Mouse (Mus musculus) adipocyte (in vitro differentiated cells): Measurements from ENCODE around the gene Nos1.
A peak's percentile ranks its signal among the peaks of the same experiment; 100 is the strongest.

ENCODE experiments used
- DNase-seq: peaks from one replicate; pipeline ENCODE4 v3.0.0-alpha.2; 2016; ENCODE audit warnings: low spot score

The Nos1 gene

GRCm38 (mm10) chr5:117898055-117898806, 117.4 kb downstream of the Nos1 start:
- DNase-seq: no peak

DNA sequence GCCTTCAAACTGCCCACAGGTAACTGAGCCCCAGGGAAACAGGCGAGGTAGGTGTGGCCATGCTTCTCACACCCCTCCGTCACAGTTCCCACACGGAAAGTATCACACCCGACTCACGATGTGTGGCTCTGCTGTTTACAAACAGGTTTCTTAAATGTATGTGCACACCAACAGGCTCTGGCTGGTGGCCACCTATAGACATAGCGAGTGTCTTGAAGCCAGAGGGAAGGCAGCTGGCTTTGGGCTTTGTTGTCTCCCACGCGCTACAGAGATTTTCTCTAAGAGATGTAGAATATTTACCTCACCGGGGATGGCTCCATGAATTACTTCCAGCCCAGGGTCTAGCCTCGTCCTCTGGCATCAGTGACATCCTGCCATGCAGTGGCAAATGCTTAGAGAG, 118.5 kb downstream of the Nos1 start:
- no peak for DNase-seq

GRCm38 (mm10) chr5:117900921-117901705, 120.3 kb downstream of the Nos1 start:
- no peak for DNase-seq

- DNase-seq: no peak
Observed at GRCm38 (mm10) chr5:117903534-117903933, 122.7 kb downstream of the Nos1 start.

DNA sequence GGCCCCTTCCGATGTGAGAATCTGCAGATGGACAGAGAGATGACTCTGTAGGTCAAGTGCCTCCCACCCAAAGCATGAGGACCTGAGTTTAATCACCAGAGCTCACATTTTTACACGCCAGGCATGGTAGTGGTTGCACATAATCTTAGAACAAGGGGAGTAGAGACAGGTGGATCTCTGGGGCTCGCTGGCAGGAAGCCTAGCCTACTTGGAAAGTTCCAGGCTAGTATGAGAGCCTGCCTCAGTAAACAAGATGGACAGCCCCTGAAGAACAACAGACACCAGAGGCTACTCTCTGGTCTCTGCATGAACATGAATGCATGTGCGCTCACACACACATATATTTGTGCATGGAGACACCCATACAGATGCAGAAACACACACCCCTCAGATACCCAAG, 124.9 kb downstream of the Nos1 start:
- DNase-seq: no peak

- DNase-seq: no peak
Observed at GRCm38 (mm10) chr5:117909524-117909923, 128.7 kb downstream of the Nos1 start.

DNA sequence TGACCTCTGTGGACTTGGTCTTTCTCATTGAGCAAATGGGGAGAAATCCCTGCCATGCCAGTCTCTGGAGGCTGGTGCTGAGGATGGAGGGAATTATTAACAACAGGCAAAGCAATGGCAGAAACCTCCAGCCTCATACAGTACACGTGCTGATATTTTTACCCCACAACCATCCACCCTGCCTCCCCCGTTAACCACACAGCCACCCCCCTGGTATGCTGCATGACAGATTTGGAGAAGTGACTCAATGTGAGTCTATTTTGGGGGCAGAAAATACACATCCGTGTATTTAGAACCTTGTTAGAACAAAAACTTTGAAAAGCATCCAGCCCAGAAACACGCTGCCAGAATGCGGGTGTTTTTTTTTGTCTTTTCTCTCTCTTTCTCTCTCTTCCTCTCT, 135.5 kb downstream of the Nos1 start:
- DNase-seq: no peak

GRCm38 (mm10) chr5:117916906-117917305, 136.1 kb downstream of the Nos1 start:
- no peak for DNase-seq

DNA sequence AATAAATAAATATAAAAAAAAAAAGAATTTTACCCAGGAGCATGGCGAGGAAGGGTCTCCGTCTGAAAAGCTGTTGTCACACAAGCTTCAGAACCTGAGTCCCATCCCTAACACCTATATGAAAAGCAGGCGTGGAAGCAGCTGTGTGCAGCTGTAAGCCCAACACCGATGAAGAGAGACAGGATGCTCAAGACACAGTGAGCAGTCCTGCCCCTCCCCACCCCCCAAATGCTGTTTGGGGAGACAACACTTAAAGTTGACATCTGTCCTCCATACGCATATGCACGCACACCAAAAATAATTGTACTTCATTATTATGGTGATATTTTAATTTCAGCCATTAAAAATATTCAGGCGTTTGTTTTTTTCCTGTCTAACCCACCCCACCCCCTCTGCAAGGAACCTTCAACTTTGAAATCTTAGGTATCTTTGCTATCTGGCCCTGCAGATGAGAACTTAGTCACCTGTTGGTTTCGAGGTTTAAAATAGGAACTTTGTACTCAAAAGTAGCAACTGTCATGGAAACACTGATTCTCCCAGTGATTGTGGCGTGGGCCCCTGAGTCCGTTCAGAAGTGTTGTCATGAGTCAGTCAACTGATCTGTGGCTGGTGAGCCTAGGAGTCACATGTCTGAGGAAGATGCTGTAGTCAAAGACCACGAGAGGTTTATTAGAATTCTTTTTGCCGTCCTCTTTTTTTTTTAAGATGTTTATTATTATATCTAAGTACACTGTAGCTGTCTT, 141.1 kb downstream of the Nos1 start:
- no peak for DNase-seq

DNA sequence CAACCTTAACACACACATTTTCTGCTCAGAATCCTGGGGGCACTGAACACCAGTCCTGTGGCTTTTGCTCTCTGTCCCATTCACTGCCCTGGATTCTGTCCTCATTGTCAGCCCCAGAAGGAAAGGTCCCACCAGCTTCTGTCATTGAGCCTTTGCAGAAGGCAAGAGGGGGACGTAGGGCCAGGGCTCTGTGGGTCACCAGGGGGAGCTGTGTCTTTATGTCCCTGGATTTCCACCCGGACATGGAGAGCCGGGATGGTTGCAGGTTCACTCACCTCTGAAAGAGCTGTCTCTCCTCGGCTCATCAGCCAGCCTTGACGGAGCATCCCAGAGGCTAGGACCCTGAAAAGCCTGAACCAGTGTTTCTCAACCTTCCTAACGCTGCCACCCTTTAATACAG, 142.9 kb downstream of the Nos1 start:
- no peak for DNase-seq

DNA sequence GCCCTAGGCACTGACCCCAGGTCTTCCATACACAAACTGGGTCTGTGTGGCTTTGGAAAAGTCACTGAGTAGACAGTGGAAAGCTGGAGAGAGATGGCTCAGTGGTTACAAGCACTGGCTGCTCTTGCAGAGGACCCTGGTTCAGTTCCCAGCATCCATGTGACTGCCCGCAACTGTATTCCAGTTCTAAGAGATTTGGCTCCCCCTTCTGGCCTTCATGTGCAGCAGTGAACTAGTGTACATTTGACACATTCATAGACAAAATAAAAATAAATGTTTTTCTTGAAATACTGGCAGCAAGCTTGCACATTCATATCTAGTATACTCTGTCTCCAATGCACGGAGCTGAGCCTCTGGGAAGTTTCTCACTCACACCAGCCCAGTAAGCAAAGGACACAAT, 147.7 kb downstream of the Nos1 start:
- DNase-seq: no peak

DNA sequence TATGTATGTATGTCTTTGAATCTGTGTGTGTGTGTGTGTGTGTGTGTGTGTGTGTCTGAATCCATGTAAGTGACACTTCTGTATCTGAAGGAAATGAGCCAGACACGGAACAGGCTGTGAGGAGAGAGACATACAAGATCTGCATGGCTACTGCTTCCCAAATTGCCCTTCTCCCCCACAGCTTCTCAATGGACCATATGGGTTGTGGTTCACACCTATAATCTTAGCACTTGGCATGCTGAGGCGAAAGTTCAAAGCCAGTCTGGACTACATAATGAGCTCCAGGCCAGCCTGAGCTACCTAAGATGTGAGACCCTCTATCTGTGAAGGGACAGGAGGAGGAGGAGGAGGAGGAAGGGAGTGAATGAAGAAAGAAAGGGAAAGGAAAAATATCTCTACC, 151.4 kb downstream of the Nos1 start:
- DNase-seq: no peak

DNA sequence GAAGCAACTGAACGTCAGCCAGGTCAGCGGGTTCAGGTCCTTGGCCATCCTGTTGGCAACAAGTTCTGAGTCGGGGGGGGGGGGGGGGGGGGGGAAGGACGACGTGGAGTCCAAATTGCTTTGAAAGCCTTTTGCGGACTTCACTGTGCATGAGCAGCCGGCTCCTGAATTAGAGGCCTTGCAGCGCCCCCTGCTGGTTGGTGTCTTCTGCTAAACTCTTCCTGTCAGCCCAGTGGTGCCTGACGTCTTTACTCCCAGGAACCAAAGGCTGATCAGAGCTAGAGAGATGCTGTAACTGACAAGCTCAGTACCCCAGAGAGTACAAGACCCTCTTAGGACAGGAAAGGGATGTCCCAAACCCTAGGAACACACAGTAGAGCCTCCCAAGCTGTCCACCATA, 152.0 kb downstream of the Nos1 start:
- peak; percentile 71 for DNase-seq

DNA sequence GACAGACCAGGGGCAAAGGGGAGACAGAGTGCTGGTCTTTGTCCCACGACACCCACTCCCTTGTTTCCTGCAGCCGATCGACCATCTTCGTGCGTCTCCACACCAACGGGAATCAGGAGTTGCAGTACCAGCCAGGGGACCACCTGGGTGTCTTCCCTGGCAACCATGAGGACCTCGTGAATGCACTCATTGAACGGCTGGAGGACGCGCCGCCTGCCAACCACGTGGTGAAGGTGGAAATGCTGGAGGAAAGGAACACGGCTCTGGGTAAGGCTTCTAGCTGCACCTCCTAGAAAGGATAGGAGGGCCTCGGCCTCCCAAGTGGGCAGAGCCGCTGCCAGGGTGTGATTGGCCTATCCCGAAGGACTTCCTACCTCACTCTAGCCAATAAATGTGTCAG, 155.5 kb downstream of the Nos1 start:
- no peak for DNase-seq

- DNase-seq: no peak
Observed at GRCm38 (mm10) chr5:117937186-117937585, 156.4 kb downstream of the Nos1 start.

GRCm38 (mm10) chr5:117938182-117938581, 157.3 kb downstream of the Nos1 start:
- peak; percentile 21 for DNase-seq

DNA sequence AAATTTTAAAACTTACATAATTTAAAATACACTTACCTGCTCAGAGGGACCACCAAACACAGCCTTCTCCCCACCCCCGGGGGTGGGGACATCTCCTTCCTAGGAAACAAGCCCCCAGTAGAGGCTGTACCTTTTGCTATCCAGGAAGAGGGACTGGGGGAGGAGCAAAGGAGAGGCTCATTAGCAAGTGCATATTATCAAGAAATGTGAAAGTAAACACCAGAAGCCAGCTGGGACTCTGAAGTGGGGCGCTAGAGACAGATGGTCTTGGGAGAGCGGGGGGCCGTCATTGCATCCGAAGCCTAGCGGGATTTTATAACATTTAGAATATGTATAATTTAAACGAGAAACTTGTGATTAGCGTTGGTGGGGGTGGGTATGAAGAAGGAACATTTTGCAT, 158.6 kb downstream of the Nos1 start:
- no peak for DNase-seq

GRCm38 (mm10) chr5:117941552-117941951, 160.7 kb downstream of the Nos1 start:
- DNase-seq: no peak

DNA sequence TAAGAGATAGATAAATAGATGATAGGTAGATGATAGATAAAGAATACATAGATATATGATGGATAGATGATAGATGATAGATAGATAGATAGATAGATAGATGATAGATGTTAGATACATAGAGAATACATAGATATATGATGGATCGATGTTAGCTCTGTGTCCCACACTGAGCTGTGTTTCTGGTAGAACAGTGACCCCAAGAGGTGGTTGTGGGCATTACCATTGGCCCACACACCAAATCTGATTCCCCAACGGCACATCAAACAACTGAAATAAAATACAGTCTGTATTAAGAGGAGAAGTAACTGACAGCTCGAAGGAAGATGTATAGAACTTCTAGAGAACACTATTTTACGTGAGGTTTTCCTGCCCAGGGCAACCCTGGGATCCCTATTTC, 165.8 kb downstream of the Nos1 start:
- DNase-seq: peak; percentile 45

DNA sequence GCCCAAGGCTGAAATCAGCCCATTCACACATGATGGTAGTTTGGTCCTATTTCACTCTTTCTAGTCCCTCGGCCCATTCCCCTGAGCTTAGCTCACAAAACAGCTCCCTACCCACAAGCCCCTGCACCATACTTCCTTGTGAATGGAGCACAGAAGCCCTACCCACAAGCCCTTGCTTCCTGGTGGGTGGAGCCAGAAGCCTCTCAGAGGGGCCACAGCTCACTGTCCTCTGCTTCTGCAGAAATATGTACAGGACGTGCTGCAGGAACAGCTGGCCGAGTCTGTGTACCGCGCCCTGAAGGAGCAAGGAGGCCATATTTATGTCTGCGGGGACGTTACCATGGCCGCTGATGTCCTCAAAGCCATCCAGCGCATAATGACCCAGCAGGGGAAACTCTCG, 168.6 kb downstream of the Nos1 start:
- no peak for DNase-seq

GRCm38 (mm10) chr5:117953893-117954292, 173.1 kb downstream of the Nos1 start:
- no peak for DNase-seq

GRCm38 (mm10) chr5:117954429-117954828, 173.6 kb downstream of the Nos1 start:
- DNase-seq: no peak
